Mouse (Mus musculus) intestine, embryonic 16.5 days (tissue): Measurements from ENCODE around the gene Rspo1. TPM values are rescaled to one million over a fixed set of nuclear protein-coding genes. Genes with fewer than 3 reads are reported as not detected.

Source experiments
- ATAC-seq: fragments of 200-750 bp; cut with Nextera tagmentation; 2 replicates; pipeline ENCODE4 v1.8.0; 2017; ENCODE audit warnings: moderate TSS enrichment, moderate library complexity
- H3K27ac ChIP-seq: fragments of 300-500 bp; sonication (generic); 2 replicates; pipeline ENCODE4 v1.5.1; 2014; ENCODE audit warnings: mild to moderate bottlenecking, low read length
- H3K27me3 ChIP-seq: fragments of 300-500 bp; sonication (generic); replicated peaks from 2 replicates; pipeline ENCODE4 v1.6.1; 2014; ENCODE audit warnings: low read length, control low read depth, mixed read lengths; ENCODE audit not compliant: control insufficient read depth, insufficient read depth
- H3K36me3 ChIP-seq: fragments of 300-500 bp; sonication (generic); 2 replicates; pipeline ENCODE4 v1.6.1; 2014; ENCODE audit warnings: low read length, control low read depth; ENCODE audit not compliant: control insufficient read depth, insufficient read depth
- H3K4me1 ChIP-seq: fragments of 300-500 bp; sonication (generic); 2 replicates; pipeline ENCODE4 v1.6.1; 2014; ENCODE audit warnings: low read length, control low read depth, mixed read lengths; ENCODE audit not compliant: control insufficient read depth, insufficient read depth
- H3K4me2 ChIP-seq: fragments of 300-500 bp; sonication (generic); 2 replicates; pipeline ENCODE4 v1.6.1; 2014; ENCODE audit warnings: low read depth, low read length, control low read depth
- H3K4me3 ChIP-seq: fragments of 300-500 bp; sonication (generic); 2 replicates; pipeline ENCODE4 v1.5.1; 2014; ENCODE audit warnings: mild to moderate bottlenecking, low read length
- H3K9ac ChIP-seq: fragments of 300-500 bp; sonication (generic); 2 replicates; pipeline ENCODE4 v1.6.1; 2014; ENCODE audit warnings: low read depth, low read length
- H3K9me3 ChIP-seq: fragments of 300-500 bp; sonication (generic); 2 replicates; pipeline ENCODE4 v1.6.1; 2016; ENCODE audit warnings: low read length, control low read depth; ENCODE audit not compliant: control insufficient read depth
- WGBS: fragments of 180-500 bp; shearing (Covaris S2); extraction: QIAGEN DNeasy Blood & Tissue Kit; methylation state at CpG from one replicate; pipeline ENCODE4 v1.1.7; 2014; 5-methylcytosine and 5-hydroxymethylcytosine counted together
- polyA plus RNA-seq: library from polyadenylated mRNA; unstranded; fragments of >200 nt; fragmentation: Nextera tagmentation; extraction: Ambion mirVana; gene quantifications from 2 replicates; pipeline ENCODE4 v1.2.1, GENCODE M21; 2015

Rspo1 gene
- polyA plus RNA-seq, 1 experiment from 2014 or later, result 6.0 TPM

DNA sequence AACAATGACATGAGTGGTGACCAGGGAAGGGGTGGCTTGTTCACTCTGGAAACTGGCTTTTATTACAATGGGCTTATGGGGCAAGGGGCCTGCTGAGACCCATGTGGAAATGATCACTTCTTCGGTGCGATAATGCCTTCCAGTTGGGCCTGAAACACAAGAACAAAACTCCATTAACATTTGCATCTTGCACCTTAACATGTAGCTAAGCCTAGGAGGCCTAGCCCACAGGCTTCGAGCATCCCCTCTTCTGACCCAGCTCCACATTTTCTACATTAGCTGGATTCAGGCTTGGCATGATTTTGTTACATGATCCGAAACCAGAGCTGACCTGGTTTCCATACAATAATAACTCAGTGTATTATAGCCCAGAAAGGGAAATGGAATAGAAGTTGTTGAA, 70.2 kb downstream of the Rspo1 start:
- 90% methylated on average over 4 of the region's 4 CpGs for WGBS
- Histone ChIP-seq H3K27ac (no peak overlapping the region), H3K27me3 (no peaks in the 10 kb centered on the region), H3K4me3 (no peak overlapping the region), H3K9me3 (no peaks in the 10 kb centered on the region), H3K36me3 (peaks cover 20% of the 10 kb centered on the region), H3K4me2 (no peak overlapping the region), H3K4me1 (no peaks in the 10 kb centered on the region), H3K9ac (no peak overlapping the region)
- ATAC-seq, result no peak

DNA sequence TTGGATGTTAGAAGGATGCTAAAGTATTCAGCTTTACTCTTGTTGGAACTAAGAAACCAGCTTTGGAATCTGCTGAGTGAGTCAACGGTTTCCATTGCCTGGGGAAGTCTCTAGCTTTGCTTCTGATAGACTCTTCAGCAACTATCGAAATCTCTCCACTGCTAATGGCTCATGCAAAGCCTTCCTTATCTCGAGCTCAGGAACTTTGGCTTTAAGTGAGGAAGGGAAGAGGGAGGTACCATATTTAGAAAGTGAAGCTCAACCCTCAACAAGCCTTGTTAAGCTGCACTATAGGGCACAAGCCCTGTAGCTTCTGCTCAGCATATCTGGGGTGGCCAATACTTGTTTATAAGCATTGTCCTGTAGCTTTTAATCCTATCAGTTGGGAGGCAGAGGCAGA, 71.0 kb downstream of the Rspo1 start:
- WGBS, result 51% methylated on average over 3 of the region's 3 CpGs
- H3K36me3 ChIP-seq, result peaks cover 20% of the 10 kb centered on the region
- no peak for ATAC-seq

DNA sequence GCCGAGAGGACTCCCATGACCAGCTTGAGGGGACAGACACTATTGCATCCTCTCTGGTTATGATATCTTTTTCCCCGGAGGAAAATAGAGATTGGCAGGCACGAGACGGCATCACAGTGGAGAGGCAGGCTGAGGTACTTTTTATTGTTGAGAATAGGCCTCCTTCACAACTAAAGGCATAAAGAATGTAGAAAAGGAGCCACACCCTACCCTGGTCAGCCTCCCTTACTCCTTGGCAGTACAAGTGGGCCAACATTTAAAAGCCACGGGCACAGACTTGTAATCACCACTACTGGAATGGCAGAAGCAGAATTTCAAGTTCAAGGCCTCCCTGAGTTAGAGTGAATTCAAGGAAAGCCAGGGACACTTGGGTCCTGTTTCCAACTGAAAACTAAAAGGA, 71.8 kb downstream of the Rspo1 start:
- no peak overlapping the region for H3K4me3 ChIP-seq
- no peaks in the 10 kb centered on the region for H3K27me3 ChIP-seq
- 49% methylated on average over 5 of the region's 5 CpGs for WGBS
- H3K27ac ChIP-seq, result no peak overlapping the region
- H3K4me2 ChIP-seq, result no peak overlapping the region
- H3K9ac ChIP-seq, result no peak overlapping the region
- H3K4me1 ChIP-seq, result no peaks in the 10 kb centered on the region
- H3K36me3 ChIP-seq, result peaks cover 16% of the 10 kb centered on the region; the same call in 1 of the 2 replicates
- ATAC-seq, result no peak
- no peaks in the 10 kb centered on the region for H3K9me3 ChIP-seq

More for the DNA sequence above, 71.0 kb downstream of the Rspo1 start:
- H3K9me3 ChIP-seq, result no peaks in the 10 kb centered on the region
- H3K27ac ChIP-seq, result no peak overlapping the region
- H3K27me3 ChIP-seq, result no peaks in the 10 kb centered on the region
- H3K4me2 ChIP-seq, result no peak overlapping the region
- no peaks in the 10 kb centered on the region for H3K4me1 ChIP-seq
- no peak overlapping the region for H3K9ac ChIP-seq
- H3K4me3 ChIP-seq, result no peak overlapping the region

Other genes starting within 250 kb of the Rspo1 start
- 27.0 and 27.5 TPM in 2 replicates for gene Inpp5b, start 244.6 kb upstream of the Rspo1 start, polyA plus RNA-seq
- 8.5 and 11.1 TPM in 2 replicates for gene Mtf1, start 184.3 kb upstream of the Rspo1 start, polyA plus RNA-seq
- 27.3 and 29.5 TPM in 2 replicates for gene Yrdc, start 135.8 kb upstream of the Rspo1 start, polyA plus RNA-seq
- 35.3 and 35.8 TPM in 2 replicates for gene 1110065P20Rik, start 135.2 kb upstream of the Rspo1 start, polyA plus RNA-seq
- gene Maneal, start 124.3 kb upstream of the Rspo1 start, polyA plus RNA-seq, result 0.36 and 0.44 TPM in 2 replicates
- gene Epha10, start 105.5 kb upstream of the Rspo1 start, polyA plus RNA-seq, result 0.07 and 0.15 TPM in 2 replicates
- gene 9930104L06Rik, start 49.4 kb upstream of the Rspo1 start, polyA plus RNA-seq, result 9.1 and 9.3 TPM in 2 replicates
- gene Cdca8, start 47.1 kb upstream of the Rspo1 start, polyA plus RNA-seq, result 105 and 126 TPM in 2 replicates
- 61.8 and 64.6 TPM in 2 replicates for gene Gnl2, start 30.2 kb downstream of the Rspo1 start, polyA plus RNA-seq
- gene Dnali1, start 79.3 kb downstream of the Rspo1 start, polyA plus RNA-seq, result not detected in 2 replicates
- gene Snip1, start 80.2 kb downstream of the Rspo1 start, polyA plus RNA-seq, result 21.3 and 22.7 TPM in 2 replicates
- 39.3 and 40.3 TPM in 2 replicates for gene Meaf6, start 98.7 kb downstream of the Rspo1 start, polyA plus RNA-seq
- 1.4 and 1.5 TPM in 2 replicates for gene Zc3h12a, start 141.4 kb downstream of the Rspo1 start, polyA plus RNA-seq